Mouse (Mus musculus): ENCODE measurements around the gene 1700056E22Rik.

DNA sequence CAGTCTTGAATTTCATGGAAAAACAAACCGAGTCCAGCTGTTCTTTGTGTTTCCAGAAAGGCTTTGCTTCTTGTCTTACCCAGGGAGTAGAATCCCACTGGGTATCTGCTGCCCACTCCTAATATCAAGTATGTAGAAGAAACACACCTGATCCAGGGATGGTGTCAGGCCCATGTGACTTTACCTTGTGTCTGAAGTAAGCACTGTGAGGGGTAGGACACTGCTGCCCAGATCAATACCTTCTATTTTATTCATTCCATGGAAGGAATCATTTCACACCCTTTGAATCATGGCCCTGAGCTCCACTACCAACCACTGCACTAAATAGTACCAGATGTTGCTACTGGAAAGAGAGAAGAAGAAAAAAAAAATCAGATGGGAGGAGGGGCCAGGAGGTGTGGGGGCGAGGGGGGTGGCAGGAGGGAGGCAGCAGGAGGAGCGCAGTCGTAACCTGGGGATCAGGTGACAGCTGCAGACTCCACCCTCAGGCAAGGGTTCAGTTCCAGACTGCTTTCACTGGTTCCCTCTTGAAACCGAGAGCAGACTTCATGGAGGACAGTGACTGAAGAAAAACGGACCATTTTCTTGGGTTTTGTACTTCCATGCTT lies 12.1 kb upstream of the 1700056E22Rik start:
- TF ChIP-seq EP300 (IDR thresholded peaks at IDR 0.05; ENCODE audit: low read depth) (no peak), CTCF (IDR thresholded peaks at IDR 0.05; ENCODE audit: low read depth) (no peak)
